Mouse (Mus musculus): ENCODE data around the gene Dnah17.

DNA sequence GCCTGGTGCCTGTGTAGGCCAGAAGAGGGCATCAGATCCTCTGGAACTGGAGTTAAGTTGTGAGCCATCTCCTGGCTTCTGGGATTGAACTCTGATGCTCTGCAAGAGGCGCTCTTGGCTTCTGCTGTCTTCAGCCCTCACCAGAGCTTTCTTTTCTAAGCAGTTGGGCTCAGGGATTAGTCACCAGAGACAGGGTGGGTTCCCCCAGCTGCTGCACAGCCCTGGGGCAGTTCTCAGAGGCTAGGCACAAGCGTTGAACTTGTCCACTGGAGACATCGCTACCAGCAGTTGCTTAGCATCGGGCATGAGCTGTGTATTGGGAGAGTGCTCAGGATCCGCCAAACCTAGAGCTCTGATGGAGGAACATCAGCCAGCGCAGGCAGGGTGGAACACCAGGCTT is 101.3 kb downstream of the Dnah17 start:
- TF ChIP-seq CTCF (IDR thresholded peaks at IDR 0.05; ENCODE audit: extremely low read depth, insufficient read length, insufficient replicate concordance, low read depth, low read length) (no peak), POLR2A (IDR thresholded peaks at IDR 0.05; ENCODE audit: low read depth, low read length) (no peak)

Data from small intestine, adult 2 months (tissue).